Mouse (Mus musculus): ENCODE measurements around the gene Tmem201.

- no peak for TF ChIP-seq CTCF (IDR thresholded peaks at IDR 0.05; ENCODE audit: control insufficient read depth, insufficient read depth, insufficient replicate concordance, low read depth, low read length)
- no peak for TF ChIP-seq POLR2A (IDR thresholded peaks at IDR 0.05; ENCODE audit: control insufficient read depth, low read depth, low read length)
Measured at GRCm38 (mm10) chr4:149744119-149744518, 6.3 kb upstream of the Tmem201 start.
